Mouse (Mus musculus): ENCODE measurements at regions not wholly inside any gene's neighbourhood (a gene's known extent, or its start where the extent isn't known, plus 50 kb on each side); places are given as distances from the start of the nearest gene placed in this dataset.

GRCm38 (mm10) chr19:52640228-52640627 is 376.1 kb downstream of the Ins1 start:
- no peak for TF ChIP-seq CTCF (IDR thresholded peaks at IDR 0.05)
- no peak for TF ChIP-seq POLR2A (IDR thresholded peaks at IDR 0.05; ENCODE audit: insufficient read depth, low read depth, low read length)
- TF ChIP-seq EP300 (IDR thresholded peaks at IDR 0.05; ENCODE audit: insufficient read depth, low read depth, low read length) = no peak
